ENCODE assay signal across 8 mouse cellular contexts in genomic region chr17:21383391-21384056, GRCm38 (mm10). TPM values are rescaled to one million over a fixed set of nuclear protein-coding genes. Genes with fewer than 3 reads are reported as not detected.
DNase-seq lines count a peak whose midpoint lies in the region; ATAC-seq and TF ChIP-seq lines count a peak whose summit lies in the region.

TSS of gene Zfp677 (plus strand) at chr17:21383748.

- DNase-seq in adrenal gland, adult 18-20 months (ENCODE audit: low spot score in 2 of 2), result peak; percentile 58 to 67
- peak; percentile 81 for DNase-seq in embryo, embryonic 10.5 days (ENCODE audit: low spot score)
- peak; percentile 29 for DNase-seq in gastrocnemius, postnatal 10 days
- DNase-seq in hindlimb bud, embryonic 11.5 days (ENCODE audit: extremely low spot score, low read depth, low spot score), result peak; percentile 22
- peak; percentile 24 to 26 for DNase-seq in left cerebral cortex, adult 2 months (ENCODE audit: extremely low spot score in 1 of 2, low spot score in 2 of 2)
- peak; percentile 50 for DNase-seq in right cerebral cortex, adult 18-20 months
- DNase-seq in urinary bladder, postnatal 14 days (ENCODE audit: low spot score), result peak; percentile 75

- peak; percentile 99 for ATAC-seq in megakaryocyte, adult 5-6 weeks (ENCODE audit: poor library complexity, severe bottlenecking)

- intact Hi-C loops in left cerebral cortex, adult 2 months (cut with DNase I), result no loop called here

- H3K27ac ChIP-seq in left cerebral cortex, adult 2 months, result no peak within 1 kb of the TSS

- TF ChIP-seq CTCF in left cerebral cortex, adult 2 months (IDR thresholded peaks at IDR 0.05), result peak; percentile 56

- H3K4me3 ChIP-seq in left cerebral cortex, adult 2 months, result peak within 1 kb of the TSS; percentile 58

RNA-seq across cellular contexts. Expression of gene Zfp677, which starts in this region (rescaled TPM):
- 1 to 10 TPM; 2.3 to 3.4 TPM for total RNA-seq in adrenal gland, adult 18-20 months (2021)
- 1 to 10 TPM in 1 of 2 experiments, under 1 TPM in 1; 0.63 to 1.1 TPM for total RNA-seq in gastrocnemius, postnatal 10 days (2021)
- 1 to 10 TPM; 1.2 TPM for total RNA-seq in left cerebral cortex, adult 2 months (2021)
- 9.8 and 11.1 TPM in 2 replicates for total RNA-seq in megakaryocyte, adult 5-6 weeks (2015)
- total RNA-seq in megakaryocyte, adult 5-6 weeks (2017), result 9.4 and 11.1 TPM in 2 replicates

Comparison
In these comparisons a context has a peak if more than half of its experiments do, and no peak if none do; other contexts are left out.
1. DNase-seq: peak in every context shown above with its lines; median percentile 81 in embryo, embryonic 10.5 days; 75 in urinary bladder, postnatal 14 days; 62 in adrenal gland, adult 18-20 months; 50 in right cerebral cortex, adult 18-20 months; 29 in gastrocnemius, postnatal 10 days; 25 in left cerebral cortex, adult 2 months; 22 in hindlimb bud, embryonic 11.5 days.